Comparison of ENCODE assay signal across 38 mouse cellular contexts in the genomic region with DNA sequence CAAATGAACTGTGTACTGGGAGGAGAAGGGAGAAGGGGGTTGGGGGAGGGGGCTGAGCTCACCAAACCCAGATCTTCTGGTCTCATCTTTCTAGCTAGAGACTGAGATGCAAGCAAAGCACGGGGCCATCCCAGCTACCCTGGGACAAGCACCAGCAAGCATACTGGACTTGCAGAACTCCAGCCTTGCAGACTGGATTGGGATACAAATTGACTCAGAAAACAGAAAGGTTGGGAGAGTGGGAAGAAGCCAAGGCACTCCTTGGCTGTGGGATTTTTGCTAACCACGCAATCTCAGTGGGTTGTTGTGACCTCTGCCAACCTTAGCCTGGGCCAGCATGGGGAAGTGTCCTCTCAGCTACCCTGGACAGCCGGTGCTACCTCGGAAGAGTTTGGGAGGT. TPM values are rescaled to one million over a fixed set of nuclear protein-coding genes. Genes with fewer than 3 reads are reported as not detected.
"Had no signal": no experiment of that assay in that cellular context is flagged by ENCODE, and none has a peak within 500 bp of the region (broad histone marks: within the 10 kb centered on the region; RNA-seq: fewer than 3 reads in every experiment).

No protein-coding gene starts in this region.

- ATAC-seq: hindbrain, embryonic 16.5 days; hindbrain, postnatal 0 days; inflammation-experienced regulatory T-cells, adult 6 months; intestine, embryonic 15.5 days; intestine, embryonic 16.5 days; intestine, postnatal 0 days had no signal

- H3K27ac ChIP-seq: heart, adult 2 months; heart, embryonic 10.5 days; heart, embryonic 13.5 days; heart, embryonic 15.5 days; hindbrain, embryonic 10.5 days; hindbrain, embryonic 12.5 days; hindbrain, embryonic 13.5 days; hindbrain, embryonic 14.5 days; hindbrain, embryonic 15.5 days; hindbrain, postnatal 0 days; intestine, embryonic 15.5 days; kidney, embryonic 15.5 days; kidney, postnatal 0 days; layer of hippocampus, adult 2 months had no signal

- H3K9me3 ChIP-seq: heart, embryonic 10.5 days; heart, embryonic 13.5 days; heart, embryonic 15.5 days; hindbrain, embryonic 12.5 days; hindbrain, embryonic 13.5 days; intestine, embryonic 15.5 days; kidney, embryonic 15.5 days had no signal

- H3K4me2 ChIP-seq: heart, embryonic 11.5 days; heart, embryonic 12.5 days; heart, embryonic 13.5 days; heart, embryonic 15.5 days; hindbrain, embryonic 12.5 days; hindbrain, embryonic 13.5 days; hindbrain, embryonic 14.5 days; hindbrain, embryonic 15.5 days; intestine, embryonic 15.5 days; kidney, embryonic 15.5 days had no signal

- DNase-seq: heart, adult 2 months; heart, postnatal 10 days; heart, postnatal 14 days; heart, postnatal 36 days; heart, postnatal 4 days; kidney, adult 11 months; kidney, adult 18-20 months; kidney, adult 2 months; kidney, adult 8-10 months; kidney, adult 9 months; kidney, postnatal 10 days; kidney, postnatal 14 days; kidney, postnatal 25 days; kidney, postnatal 36 days; kidney, postnatal 4 days; layer of hippocampus, adult 9-11 months had no signal

- H3K9ac ChIP-seq: heart, embryonic 12.5 days; heart, embryonic 13.5 days; heart, embryonic 15.5 days; hindbrain, embryonic 12.5 days; hindbrain, embryonic 13.5 days; hindbrain, embryonic 14.5 days; hindbrain, embryonic 15.5 days; intestine, embryonic 15.5 days; kidney, embryonic 15.5 days had no signal

- H3K4me3 ChIP-seq: heart, adult 2 months; heart, embryonic 10.5 days; heart, embryonic 12.5 days; heart, embryonic 13.5 days; heart, embryonic 15.5 days; hindbrain, embryonic 10.5 days; hindbrain, embryonic 12.5 days; hindbrain, embryonic 13.5 days; hindbrain, embryonic 15.5 days; intestine, embryonic 15.5 days; kidney, embryonic 15.5 days; layer of hippocampus, adult 2 months had no signal

- H3K36me3 ChIP-seq: heart, embryonic 10.5 days; heart, embryonic 12.5 days; heart, embryonic 13.5 days; heart, embryonic 15.5 days; hindbrain, embryonic 10.5 days; hindbrain, embryonic 12.5 days; hindbrain, embryonic 13.5 days; hindbrain, embryonic 15.5 days; intestine, embryonic 15.5 days; kidney, embryonic 15.5 days had no signal

RNA-seq across cellular contexts. Expression of gene Tlx1, which starts 3.4 kb away (rescaled TPM):
- polyA plus RNA-seq: inflammation-experienced regulatory T-cells, adult 6 months; intestine, embryonic 16.5 days; intestine, postnatal 0 days; kidney, adult 2 months; kidney, embryonic 14.5 days; kidney, embryonic 15.5 days; kidney, embryonic 16.5 days; kidney, postnatal 0 days; large intestine, adult 2 months had no signal
